Mouse (Mus musculus) kidney, adult 2 months (tissue): Measurements from ENCODE around the gene Gpx4.

Experiments used
- CTCF ChIP-seq: fragments of 200-500 bp; conservative IDR thresholded peaks from 2 replicates; pipeline ENCODE4 v1.5.1; 2011; ENCODE audit warnings: low read depth, mild to moderate bottlenecking, control low read depth, low read length, moderate library complexity, mixed read lengths; ENCODE audit not compliant: insufficient read depth, insufficient read length
- POLR2A ChIP-seq: fragments of 200-500 bp; IDR thresholded peaks from one replicate; pipeline ENCODE4 v1.6.1; 2011; ENCODE audit warnings: low read depth, low read length, control low read depth

- TF ChIP-seq CTCF (no peak), POLR2A (no peak)
These were observed 5.4 kb downstream of the Gpx4 start for GRCm38 (mm10) chr10:80052374-80052764.
